Mouse (Mus musculus) hindbrain, postnatal 0 days (tissue): ENCODE data around the gene Olfr979. TPM values are rescaled to one million over a fixed set of nuclear protein-coding genes. Genes with fewer than 3 reads are reported as not detected.
"Not testable (repeated sequence)": the region's sequence is repeated elsewhere in the genome, so short reads cannot be mapped to it uniquely, and the experiment has no call there.

Experiments used
- ATAC-seq: fragments of 200-750 bp; cut with Nextera tagmentation; 2 replicates; pipeline ENCODE4 v1.8.0; 2017; ENCODE audit warnings: mild to moderate bottlenecking, moderate TSS enrichment, moderate library complexity
- DNase-seq: peaks from one replicate; pipeline ENCODE4 v3.0.0-alpha.2; 2015; ENCODE audit warnings: low spot score
- H3K27ac ChIP-seq: fragments of 300-500 bp; sonication (generic); 2 replicates; pipeline ENCODE4 v1.5.1; 2014; ENCODE audit warnings: mild to moderate bottlenecking
- H3K27me3 ChIP-seq: fragments of 300-500 bp; sonication (generic); 2 replicates; pipeline ENCODE4 v1.6.1; 2014; ENCODE audit warnings: low read length, mixed read lengths; ENCODE audit not compliant: insufficient read depth
- H3K36me3 ChIP-seq: fragments of 300-500 bp; sonication (generic); 2 replicates; pipeline ENCODE4 v1.6.1; 2014; ENCODE audit warnings: low read length, mixed read lengths; ENCODE audit not compliant: insufficient read depth
- H3K4me1 ChIP-seq: fragments of 300-500 bp; sonication (generic); 2 replicates; pipeline ENCODE4 v1.6.1; 2014; ENCODE audit warnings: antibody characterized with exemption, low read length, mixed read lengths; ENCODE audit not compliant: insufficient read depth
- H3K4me2 ChIP-seq: fragments of 300-500 bp; sonication (generic); 2 replicates; pipeline ENCODE4 v1.6.1; 2014; ENCODE audit warnings: low read depth, mild to moderate bottlenecking, low read length, moderate library complexity, mixed read lengths
- H3K4me3 ChIP-seq: fragments of 300-500 bp; sonication (generic); 2 replicates; pipeline ENCODE4 v1.5.1; 2014; ENCODE audit warnings: low read length
- H3K9ac ChIP-seq: fragments of 300-500 bp; sonication (generic); replicated peaks from 2 replicates; pipeline ENCODE4 v1.6.1; 2014; ENCODE audit warnings: mild to moderate bottlenecking, low read length, moderate library complexity, mixed read lengths
- H3K9me3 ChIP-seq: fragments of 300-500 bp; sonication (generic); 2 replicates; pipeline ENCODE4 v1.6.1; 2016; ENCODE audit warnings: low read length, mixed read lengths
- CTCF ChIP-seq: IDR thresholded peaks from 2 replicates; pipeline ENCODE4 v1.5.1; 2016; ENCODE audit warnings: antibody characterized with exemption, control low read depth, low read depth
- WGBS: fragments of 180-500 bp; shearing (Covaris S2); extraction: QIAGEN DNeasy Blood & Tissue Kit; methylation state at CpG from one replicate; pipeline ENCODE4 v1.1.7; 2014; 5-methylcytosine and 5-hydroxymethylcytosine counted together
- polyA plus RNA-seq: library from polyadenylated mRNA; unstranded; fragments of >200 nt; fragmentation: Nextera tagmentation; extraction: Ambion mirVana; gene quantifications from 2 replicates; pipeline ENCODE4 v1.2.1, GENCODE M21; 2015
- total RNA-seq: library from RNA; depleted of rRNA; stranded (reverse); fragments of >200 nt; gene quantifications from 2 replicates; pipeline ENCODE4 v1.2.3, GENCODE M21; 2014; rRNA removed

Gene Olfr979
- not detected in 2 replicates for total RNA-seq
- polyA plus RNA-seq, result not detected in 2 replicates

- H3K4me2 ChIP-seq, result no peak within 1 kb of the TSS
- ATAC-seq (no peak), DNase-seq (no peak)
- TF ChIP-seq CTCF, result no peak
- no peaks in the 10 kb centered on the region for H3K27me3 ChIP-seq
- H3K4me3 ChIP-seq, result no peak within 1 kb of the TSS
- no peaks in the 10 kb centered on the region for H3K9me3 ChIP-seq
- H3K4me1 ChIP-seq, result no peaks in the 10 kb centered on the region
- H3K27ac ChIP-seq, result no peak within 1 kb of the TSS
- H3K36me3 ChIP-seq, result no peaks in the 10 kb centered on the region
- WGBS, result 95% methylated on average over 1 of the region's 1 CpGs
- H3K9ac ChIP-seq, result no peak within 1 kb of the TSS
Observed at GRCm38 (mm10) chr9:40003365-40003764, at the start of gene Olfr979. Olfr979 (minus strand) TSS chr9:40003465.

- DNase-seq (no peak), ATAC-seq (no peak)
- TF ChIP-seq CTCF, result no peak
- H3K9ac ChIP-seq, result no peak overlapping the region
- H3K4me3 ChIP-seq, result no peak overlapping the region
- no peaks in the 10 kb centered on the region for H3K36me3 ChIP-seq
- no peaks in the 10 kb centered on the region for H3K27me3 ChIP-seq
- no peaks in the 10 kb centered on the region for H3K4me1 ChIP-seq
- 93% methylated on average over 19 of the region's 19 CpGs for WGBS
- H3K9me3 ChIP-seq, result no peaks in the 10 kb centered on the region
- no peak overlapping the region for H3K4me2 ChIP-seq
- H3K27ac ChIP-seq, result no peak overlapping the region
Observed at GRCm38 (mm10) chr9:40050138-40050537, 46.9 kb upstream of the Olfr979 start.

- Histone ChIP-seq H3K27me3 (no peaks in the 10 kb centered on the region), H3K9me3 (no peaks in the 10 kb centered on the region), H3K4me1 (no peaks in the 10 kb centered on the region), H3K36me3 (no peaks in the 10 kb centered on the region), H3K4me3 (no peak within 1 kb of the TSS), H3K4me2 (no peak within 1 kb of the TSS), H3K27ac (no peak within 1 kb of the TSS), H3K9ac (no peak within 1 kb of the TSS)
- DNase-seq (no peak), ATAC-seq (no peak)
- WGBS, result 67% methylated on average over 2 of the region's 2 CpGs
- no peak for TF ChIP-seq CTCF
Observed at GRCm38 (mm10) chr9:40021164-40021563, 17.9 kb upstream of the Olfr979 start, which contains the start of gene Olfr981. Olfr981 (plus strand) TSS chr9:40021464.

- no peak within 1 kb of the TSS for H3K9ac ChIP-seq
- no peak within 1 kb of the TSS for H3K4me3 ChIP-seq
- H3K4me1 ChIP-seq, result no peaks in the 10 kb centered on the region
- H3K4me2 ChIP-seq, result no peak within 1 kb of the TSS
- no peak for DNase-seq
- H3K9me3 ChIP-seq, result no peaks in the 10 kb centered on the region
- no peaks in the 10 kb centered on the region for H3K36me3 ChIP-seq
- H3K27ac ChIP-seq, result no peak within 1 kb of the TSS
- no peak for ATAC-seq
- TF ChIP-seq CTCF, result no peak
- no peaks in the 10 kb centered on the region for H3K27me3 ChIP-seq
- 92% methylated on average over 1 of the region's 1 CpGs for WGBS
Observed at GRCm38 (mm10) chr9:40009482-40009881, 6.2 kb upstream of the Olfr979 start, which contains the start of gene Olfr980. Olfr980 (minus strand) TSS chr9:40009582.

GRCm38 (mm10) chr9:39991813-39992212 lies 11.5 kb downstream of the Olfr979 start, which contains the start of gene Olfr978:
Olfr978 (plus strand) TSS chr9:39992113.
- Histone ChIP-seq H3K27ac (no peak within 1 kb of the TSS), H3K36me3 (no peaks in the 10 kb centered on the region), H3K9ac (no peak within 1 kb of the TSS), H3K4me1 (no peaks in the 10 kb centered on the region), H3K4me2 (no peak within 1 kb of the TSS), H3K27me3 (no peaks in the 10 kb centered on the region), H3K9me3 (no peaks in the 10 kb centered on the region), H3K4me3 (no peak within 1 kb of the TSS)
- TF ChIP-seq CTCF, result no peak
- DNase-seq, result no peak
- 82% methylated on average over 2 of the region's 2 CpGs for WGBS
- no peak for ATAC-seq

- H3K27ac ChIP-seq, DNase-seq, H3K36me3 ChIP-seq, H3K4me1 ChIP-seq, ATAC-seq, H3K4me3 ChIP-seq, H3K9ac ChIP-seq, H3K9me3 ChIP-seq, H3K27me3 ChIP-seq, H3K4me2 ChIP-seq: not testable (repeated sequence)
- whole genome bisulfite sequencing, result 81% methylated on average over 1 of the region's 1 CpGs
Observed at GRCm38 (mm10) chr9:39976581-39977145, 26.6 kb downstream of the Olfr979 start.

- not testable (repeated sequence) for H3K27ac ChIP-seq, H3K4me2 ChIP-seq, H3K4me1 ChIP-seq, DNase-seq, ATAC-seq, H3K9me3 ChIP-seq, H3K36me3 ChIP-seq, H3K4me3 ChIP-seq, H3K27me3 ChIP-seq, H3K9ac ChIP-seq
- WGBS, result 86% methylated on average over 5 of the region's 9 CpGs
Observed at GRCm38 (mm10) chr9:39961033-39961432, 42.2 kb downstream of the Olfr979 start, which contains the start of gene Olfr976. Olfr976 (minus strand) TSS chr9:39961133.
